Mouse (Mus musculus) brain, embryonic 14.5 days (tissue): ENCODE data around the gene Plxna2.

Experiments
- CTCF ChIP-seq: fragments of 200-500 bp; IDR thresholded peaks from 2 replicates; pipeline ENCODE4 v1.5.1; 2012; ENCODE audit warnings: inconsistent platforms, mild to moderate bottlenecking, moderate library complexity, borderline replicate concordance; ENCODE audit not compliant: insufficient read depth, insufficient read length; ENCODE audit errors: extremely low read depth
- POLR2A ChIP-seq: fragments of 200-500 bp; IDR thresholded peaks from 2 replicates; pipeline ENCODE4 v1.6.1; 2012; ENCODE audit warnings: mild to moderate bottlenecking, inconsistent platforms, borderline replicate concordance; ENCODE audit not compliant: poor library complexity, insufficient read depth, insufficient read length, severe bottlenecking; ENCODE audit errors: extremely low read depth

DNA sequence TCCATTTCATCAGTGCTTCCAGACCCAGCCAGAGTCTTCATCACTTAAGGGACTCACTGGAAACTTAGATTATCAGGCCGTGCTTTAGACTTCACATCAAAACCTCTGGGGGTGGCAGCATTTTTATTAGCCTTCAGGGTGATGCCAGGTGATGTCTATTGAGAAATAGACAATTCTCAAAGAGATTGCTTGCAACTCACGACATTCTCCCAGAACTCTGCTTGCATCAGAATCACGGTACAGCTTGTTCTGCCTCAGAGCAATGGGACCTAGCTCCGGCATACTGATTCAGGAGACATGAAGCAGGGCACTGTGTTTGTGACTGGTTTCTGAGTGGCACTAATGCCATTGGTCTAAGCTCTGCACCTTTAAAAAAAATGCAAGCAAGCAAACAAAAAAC lies 218.7 kb downstream of the Plxna2 start:
- TF ChIP-seq POLR2A (no peak), CTCF (no peak)
